Mouse (Mus musculus) hematopoietic stem cell, adult 5-6 weeks (primary cell): ENCODE measurements around the gene Lyzl6. TPM values are rescaled to one million over a fixed set of nuclear protein-coding genes. Genes with fewer than 3 reads are reported as not detected.

Experiments
- ATAC-seq, 2 experiments: fragments of 125-278 bp in 1 of 2; replicated peaks in 1 of 2; 2 replicates each; pipeline ENCODE4 v1.8.0; 2016 to 2017; ENCODE audit warnings: inconsistent platforms in 2 of 2, mild to moderate bottlenecking in 2 of 2, moderate number of reproducible peaks in 2 of 2, low read depth in 1 of 2, moderate TSS enrichment in 1 of 2; ENCODE audit not compliant: low FRiP score in 2 of 2, poor library complexity in 2 of 2, severe bottlenecking in 2 of 2, insufficient read depth in 1 of 2, low TSS enrichment in 1 of 2
- total RNA-seq: library from RNA; stranded (forward); fragments of 172-1452, 232-1000 nt; gene quantifications from 2 replicates; pipeline ENCODE4 v1.2.3, GENCODE M21; 2017

The Lyzl6 gene
- total RNA-seq, 1 experiment from 2014 or later = not detected

DNA sequence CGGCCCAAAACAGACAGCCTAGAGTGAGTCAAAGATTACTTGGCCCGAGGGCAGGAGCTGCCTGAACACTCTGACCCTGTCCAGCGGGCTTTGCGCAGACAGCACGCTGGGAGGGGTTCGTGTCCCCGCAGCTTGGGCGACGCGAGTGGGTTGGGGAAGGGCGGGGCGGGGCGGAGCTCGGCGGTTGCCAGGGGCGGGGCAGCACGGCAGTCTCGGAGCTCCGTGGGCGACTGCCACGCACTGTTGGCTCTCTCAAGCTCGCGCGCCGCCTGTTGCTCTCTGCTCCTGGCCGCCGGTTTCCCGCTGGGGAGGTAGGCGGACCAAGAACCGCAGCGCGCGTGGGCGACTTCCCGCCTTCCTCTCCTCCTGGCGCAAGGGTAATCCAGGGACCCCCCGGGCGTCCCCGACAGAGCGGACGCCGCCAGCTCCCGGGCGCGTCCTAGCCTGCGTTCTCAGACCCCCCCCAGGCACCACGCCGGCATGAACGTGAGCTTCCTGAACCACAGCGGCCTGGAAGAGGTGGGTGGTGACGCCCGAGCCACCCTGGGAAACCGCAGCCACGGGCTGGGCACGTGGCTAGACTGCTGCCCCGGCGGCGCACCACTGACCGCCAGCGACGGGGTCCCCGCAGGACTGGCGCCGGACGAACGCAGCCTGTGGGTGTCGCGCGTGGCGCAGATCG, 10.8 kb upstream of the Lyzl6 start, which contains the start of gene Rprml:
Gene Rprml (plus strand): TSS at position 270 of the 682 bp plus-strand sequence.
- ATAC-seq = no peak

DNA sequence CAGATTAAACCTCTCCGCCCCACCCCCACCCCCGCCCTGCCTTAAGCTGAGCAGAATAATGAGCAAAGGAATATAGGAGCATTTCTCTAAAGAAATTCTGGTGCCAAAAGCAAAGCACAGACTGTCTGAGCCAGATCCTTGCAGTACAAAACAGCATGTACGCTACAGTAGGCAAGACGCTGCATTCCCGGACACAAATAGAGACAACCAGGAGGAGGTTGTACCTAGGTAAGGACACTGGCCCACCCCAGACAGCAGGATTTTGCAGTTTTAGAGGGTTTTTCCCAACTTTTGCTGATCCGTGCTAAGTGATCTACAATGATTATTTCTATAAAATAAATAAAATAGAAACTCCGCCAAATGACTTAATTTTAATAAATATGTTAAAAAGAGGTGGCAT, 10.0 kb upstream of the Lyzl6 start:
- no peak for ATAC-seq

DNA sequence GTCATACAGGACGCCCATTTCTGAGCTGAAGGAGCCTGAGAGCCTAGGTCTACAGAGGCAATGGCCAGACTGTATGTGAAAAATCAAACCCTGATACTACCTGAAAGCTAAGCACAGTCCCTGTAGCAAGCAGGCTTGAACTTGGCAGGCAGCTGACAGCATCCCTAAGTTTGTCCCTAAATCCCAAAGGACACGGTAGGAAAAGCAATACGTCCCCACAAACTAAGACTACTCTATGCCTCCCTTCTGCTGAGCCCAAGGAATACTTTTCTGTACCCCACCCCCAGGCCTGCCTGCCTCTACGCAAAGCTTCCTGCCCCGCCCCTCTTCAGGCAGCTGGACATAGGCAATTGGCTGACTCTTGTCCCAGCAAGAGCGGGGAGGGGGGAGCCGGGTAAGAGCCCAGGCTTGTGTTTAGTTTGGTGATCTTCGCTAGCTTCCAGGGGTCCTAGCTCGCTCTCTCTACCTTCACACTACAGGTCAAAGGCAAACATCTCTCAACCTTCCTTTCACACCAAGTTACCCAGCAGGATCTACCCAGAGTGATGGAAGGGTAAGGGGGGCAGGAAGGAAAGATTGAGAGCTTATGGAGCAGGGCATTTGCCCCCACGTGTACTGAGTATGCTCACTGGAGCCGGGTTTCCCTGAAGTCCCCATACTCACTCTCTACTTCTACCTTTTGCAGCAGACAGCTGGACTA, 9.4 kb upstream of the Lyzl6 start:
- no peak for ATAC-seq

- ATAC-seq = no peak
Measured at GRCm38 (mm10) chr11:103646301-103646700, 7.6 kb upstream of the Lyzl6 start.

GRCm38 (mm10) chr11:103645731-103646130, 7.0 kb upstream of the Lyzl6 start:
- ATAC-seq = no peak

DNA sequence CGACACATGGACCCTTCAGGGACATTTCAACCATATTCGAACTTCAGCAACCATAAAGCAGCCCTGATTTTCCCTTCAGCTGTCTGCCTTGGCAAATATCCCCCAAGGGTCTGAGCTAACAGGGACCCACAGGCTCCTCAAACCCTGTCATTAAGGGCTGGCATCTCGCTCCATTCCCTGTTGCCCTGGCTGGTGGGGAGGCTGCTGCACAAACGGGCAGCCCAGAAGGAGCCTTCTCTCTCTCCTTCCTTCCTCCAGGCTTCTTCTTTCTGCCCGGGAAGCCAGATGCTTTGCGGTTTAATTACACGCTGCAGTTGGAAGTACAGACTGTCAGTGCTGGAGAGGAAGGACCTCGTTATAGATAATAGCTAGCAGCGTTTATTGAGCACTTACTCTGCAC, 4.5 kb upstream of the Lyzl6 start:
- ATAC-seq = no peak

DNA sequence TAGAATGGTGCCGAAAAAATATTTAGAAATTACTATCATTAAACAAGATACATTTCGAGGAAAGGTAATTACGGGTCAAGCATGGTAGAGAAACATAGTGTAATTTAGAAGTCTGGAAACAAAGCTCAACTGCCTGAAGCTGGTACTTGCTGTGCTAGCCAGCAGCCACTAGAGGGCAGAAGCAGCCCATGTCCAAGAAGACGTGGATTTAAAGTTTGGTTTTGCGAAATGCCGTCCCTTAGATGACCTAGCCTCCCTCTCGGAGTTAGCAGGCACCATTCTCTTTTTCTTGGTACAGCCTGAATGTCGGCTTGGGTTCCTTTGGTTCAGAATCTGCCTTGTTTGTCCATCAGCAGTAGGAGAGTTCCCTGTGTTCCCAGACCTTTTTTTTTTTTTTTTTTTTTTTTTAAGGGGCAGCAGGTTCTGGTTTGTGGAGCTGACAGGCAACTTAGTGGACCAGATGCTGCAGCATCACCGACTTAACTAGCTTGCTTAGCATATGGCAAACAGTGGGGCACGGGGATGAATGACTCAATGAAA, 787 bp upstream of the Lyzl6 start:
- ATAC-seq = peak; percentile 45 to 64; a peak in 3 of 4 replicates

DNA sequence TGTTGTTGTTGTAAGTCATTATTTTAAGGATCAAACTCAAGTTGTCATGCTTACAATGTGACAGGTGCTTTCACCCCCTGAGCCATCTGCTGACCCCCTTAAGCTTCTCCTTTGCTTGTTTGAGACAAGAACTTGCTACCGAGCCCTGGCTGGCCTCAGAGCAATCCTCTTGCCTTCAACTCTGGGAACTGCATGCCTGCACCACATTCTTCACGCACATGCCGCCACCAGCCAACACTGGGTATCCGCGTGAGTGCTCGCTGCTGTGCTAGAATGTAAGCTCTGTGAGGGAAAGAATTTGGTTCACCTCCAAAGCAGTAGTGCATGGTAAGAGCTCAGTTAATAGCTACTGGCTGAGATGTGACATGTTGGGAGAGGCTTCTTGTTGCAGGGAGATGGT, 2.4 kb downstream of the Lyzl6 start:
- ATAC-seq = no peak

DNA sequence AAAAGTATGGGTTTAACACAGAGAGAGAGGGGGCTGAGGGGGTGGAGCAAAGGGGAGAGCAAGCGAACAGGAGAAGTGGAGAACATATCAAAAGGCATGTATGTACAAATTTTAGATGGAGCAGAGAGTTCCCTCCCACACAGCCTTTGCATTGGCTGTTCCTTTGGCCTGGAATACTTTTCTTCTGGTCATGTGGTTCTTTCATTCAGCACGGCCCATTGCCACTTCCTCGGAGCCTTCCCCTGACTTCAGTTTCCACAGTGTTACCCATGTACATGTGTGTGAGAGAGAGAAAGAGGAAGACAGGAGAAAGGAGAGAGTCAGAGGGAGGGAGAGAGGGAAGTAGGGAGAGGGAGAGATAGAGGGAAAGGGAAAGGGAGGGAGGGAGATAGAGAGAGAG, 3.2 kb downstream of the Lyzl6 start:
- ATAC-seq = no peak

- ATAC-seq = no peak
Measured at GRCm38 (mm10) chr11:103634806-103635205, 3.9 kb downstream of the Lyzl6 start.

DNA sequence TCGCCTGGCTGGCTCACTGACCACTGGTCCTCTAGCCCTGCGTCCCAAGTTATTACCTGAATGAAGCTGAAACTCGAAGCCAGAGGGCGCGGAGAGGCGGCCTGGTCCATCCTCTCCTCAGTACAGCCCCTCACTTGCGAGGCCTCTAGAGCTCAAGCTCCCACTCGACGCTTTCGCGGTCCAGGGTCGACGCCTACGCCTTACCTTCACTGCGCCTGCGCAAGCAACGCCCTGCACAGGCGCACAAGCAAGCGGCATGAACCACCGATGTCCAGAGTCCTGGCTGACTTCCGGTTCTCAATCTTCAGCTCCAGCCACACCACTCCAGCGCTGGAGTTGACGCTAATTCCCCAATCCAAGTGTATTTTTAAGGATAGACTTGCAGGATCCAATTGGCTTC, 11.2 kb downstream of the Lyzl6 start:
- no peak for ATAC-seq

GRCm38 (mm10) chr11:103621040-103621439, 17.6 kb downstream of the Lyzl6 start, which contains the start of gene Gm884:
Gm884 (minus strand) TSS chr11:103621140.
- ATAC-seq = no peak

DNA sequence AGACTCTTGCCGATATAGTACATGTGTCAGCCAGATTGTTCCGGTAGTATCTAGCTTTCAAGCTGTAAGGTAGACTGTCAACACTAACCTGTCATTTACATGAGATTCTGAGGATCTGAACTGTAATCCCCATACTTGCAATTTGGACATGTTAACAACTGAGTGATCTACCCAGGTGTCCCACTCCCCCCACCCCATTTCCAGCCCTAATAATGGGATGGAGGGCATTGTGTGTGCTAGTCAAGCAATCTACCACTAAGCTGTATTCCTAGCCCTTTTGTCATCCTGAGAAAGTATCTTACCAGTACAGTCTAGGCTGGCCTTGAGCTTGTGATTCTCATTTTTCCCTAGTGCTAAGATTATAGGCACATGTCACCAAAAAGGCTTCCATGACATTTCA, 27.9 kb downstream of the Lyzl6 start:
- no peak for ATAC-seq

- ATAC-seq = peak in 1 of 2 experiments; percentile 46; a peak in 1 of 4 replicates
Measured at GRCm38 (mm10) chr11:103606611-103607010, 32.1 kb downstream of the Lyzl6 start.

Other genes with a start within 250 kb of the Lyzl6 start
- gene Plekhm1, start 226.2 kb downstream of the Lyzl6 start, total RNA-seq = 4.0 and 5.1 TPM in 2 replicates
- not detected in 2 replicates for gene Lrrc37a, start 134.3 kb downstream of the Lyzl6 start, total RNA-seq
- gene Gm884, start 17.8 kb downstream of the Lyzl6 start, total RNA-seq = not detected in 2 replicates
- not detected in 2 replicates for gene Rprml, start 10.7 kb upstream of the Lyzl6 start, total RNA-seq
- 44.7 and 55.5 TPM in 2 replicates for gene Gosr2, start 59.0 kb upstream of the Lyzl6 start, total RNA-seq
- not detected in 2 replicates for gene Wnt9b, start 110.9 kb upstream of the Lyzl6 start, total RNA-seq
- gene Wnt3, start 135.3 kb upstream of the Lyzl6 start, total RNA-seq = not detected in 2 replicates